Mouse (Mus musculus) lung, embryonic 16.5 days (tissue): ENCODE measurements around the gene Ntmt1. TPM values are rescaled to one million over a fixed set of nuclear protein-coding genes. Genes with fewer than 3 reads are reported as not detected.

Experiments
- ATAC-seq: fragments of 200-750 bp; cut with Nextera tagmentation; 2 replicates; pipeline ENCODE4 v1.8.0; 2017; ENCODE audit warnings: low read depth, mild to moderate bottlenecking, moderate library complexity
- H3K27ac ChIP-seq: fragments of 300-500 bp; sonication (generic); 2 replicates; pipeline ENCODE4 v1.5.1; 2014; ENCODE audit warnings: mild to moderate bottlenecking, control low read depth, low read length
- H3K27me3 ChIP-seq: fragments of 300-500 bp; sonication (generic); 2 replicates; pipeline ENCODE4 v1.6.1; 2014; ENCODE audit warnings: low read depth, low read length, mixed read lengths; ENCODE audit not compliant: control insufficient read depth, insufficient read depth
- H3K36me3 ChIP-seq: fragments of 300-500 bp; sonication (generic); 2 replicates; pipeline ENCODE4 v1.6.1; 2014; ENCODE audit warnings: low read length; ENCODE audit not compliant: control insufficient read depth, insufficient read depth
- H3K4me1 ChIP-seq: fragments of 300-500 bp; sonication (generic); replicated peaks from 2 replicates; pipeline ENCODE4 v1.6.1; 2014; ENCODE audit warnings: low read length, mixed read lengths; ENCODE audit not compliant: control insufficient read depth, insufficient read depth
- H3K4me2 ChIP-seq: fragments of 300-500 bp; sonication (generic); 2 replicates; pipeline ENCODE4 v1.6.1; 2014; ENCODE audit warnings: low read depth, low read length, control low read depth
- H3K4me3 ChIP-seq: fragments of 300-500 bp; sonication (generic); 2 replicates; pipeline ENCODE4 v1.5.1; 2014; ENCODE audit warnings: mild to moderate bottlenecking, low read length, control low read depth
- H3K9ac ChIP-seq: fragments of 300-500 bp; sonication (generic); 2 replicates; pipeline ENCODE4 v1.6.1; 2014; ENCODE audit warnings: low read length, control low read depth
- H3K9me3 ChIP-seq: fragments of 300-500 bp; sonication (generic); 2 replicates; pipeline ENCODE4 v1.6.1; 2016; ENCODE audit warnings: low read length; ENCODE audit not compliant: control insufficient read depth
- WGBS: fragments of 180-500 bp; shearing (Covaris S2); extraction: QIAGEN DNeasy Blood & Tissue Kit; methylation state at CpG from one replicate; pipeline ENCODE4 v1.1.7; 2014; 5-methylcytosine and 5-hydroxymethylcytosine counted together
- polyA plus RNA-seq: library from polyadenylated mRNA; unstranded; fragments of >200 nt; fragmentation: Nextera tagmentation; extraction: Ambion mirVana; gene quantifications from 2 replicates; pipeline ENCODE4 v1.2.1, GENCODE M21; 2015

Ntmt1 gene
- polyA plus RNA-seq, result 76.4 and 76.6 TPM in 2 replicates

DNA sequence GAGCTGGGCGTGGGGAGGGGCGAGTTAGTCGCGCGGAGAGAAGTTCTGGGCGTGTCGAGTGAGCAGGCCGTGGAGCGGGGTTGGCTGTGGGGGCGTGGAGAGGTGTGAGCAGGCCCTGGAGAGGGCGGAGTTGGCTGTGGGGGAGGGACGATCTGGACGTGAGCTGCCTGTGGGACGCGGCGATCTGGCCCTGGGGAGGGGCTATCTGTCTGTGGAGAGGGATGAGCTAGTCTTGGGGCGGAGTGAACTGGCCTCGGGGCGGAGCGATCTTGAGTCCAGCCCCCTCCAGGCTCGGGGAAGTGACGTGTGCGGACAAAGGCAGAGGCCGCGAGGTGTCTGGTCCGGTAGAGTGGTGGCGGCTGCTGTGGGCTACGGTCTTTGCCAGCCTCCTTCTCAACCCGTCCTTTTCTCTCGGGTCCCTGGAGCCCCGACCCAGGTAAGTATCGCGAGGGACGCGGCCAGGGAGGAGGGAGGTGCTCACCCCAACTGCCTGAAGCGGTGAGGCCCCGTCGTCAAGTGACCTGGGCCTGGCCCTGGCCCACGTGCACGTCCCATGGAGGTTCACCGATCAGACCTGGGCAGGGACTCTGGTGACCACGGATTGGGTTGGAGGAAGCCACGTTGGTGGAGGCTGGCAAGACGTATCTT lies at the start of gene Ntmt1:
Gene Ntmt1 (plus strand): TSS at position 179 of the 648 bp plus-strand sequence.
- WGBS, result under 1% methylated on average over 43 of the region's 44 CpGs
- peak; percentile 99 for ATAC-seq

DNA sequence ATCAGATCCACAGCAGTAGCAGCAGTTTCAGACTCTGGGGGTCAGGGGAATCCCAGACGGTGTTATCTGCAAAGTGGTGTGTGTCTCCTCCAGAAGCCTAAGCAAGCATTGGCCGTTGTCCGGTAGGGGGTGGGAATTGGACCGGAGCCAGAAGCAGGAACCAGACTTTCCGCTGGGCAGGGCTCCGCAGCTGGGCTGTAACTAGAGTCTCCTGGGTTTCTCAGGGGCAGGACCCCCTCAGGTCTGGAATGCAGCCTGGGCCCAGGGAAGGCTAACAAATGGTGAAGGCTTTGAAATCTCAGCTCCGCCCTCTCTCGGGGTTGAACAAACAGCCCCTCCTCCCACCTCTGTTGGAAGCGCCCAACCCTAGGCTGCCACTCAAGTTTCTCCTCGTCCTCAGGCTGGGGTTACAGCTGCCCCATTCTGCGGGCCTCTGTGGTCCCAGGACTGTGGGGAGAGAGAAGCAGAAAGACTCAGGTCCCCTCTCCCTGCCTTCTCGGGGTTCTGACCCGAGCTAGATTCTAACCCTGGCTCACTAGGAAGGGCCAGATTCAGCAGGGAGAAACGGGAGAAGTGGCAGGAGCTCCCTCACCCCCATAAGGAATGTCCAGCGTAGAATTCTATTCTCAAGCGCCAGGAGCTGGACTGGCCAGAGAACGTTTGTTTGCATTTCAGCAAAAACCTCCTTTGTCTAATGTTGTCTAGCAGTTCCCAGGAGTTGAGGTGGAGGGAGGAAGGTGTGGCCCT lies 49.1 kb upstream of the Ntmt1 start:
- H3K4me2 ChIP-seq, result peak overlapping the region; percentile 37
- WGBS, result 3% methylated on average over 17 of the region's 17 CpGs
- no peaks in the 10 kb centered on the region for H3K36me3 ChIP-seq
- 0 out of 2 replicates have a peak overlapping the region, but pooled peaks have one; percentile 14 for H3K4me3 ChIP-seq
- peaks cover 6% of the 10 kb centered on the region; the same call in 1 of the 2 replicates for H3K9me3 ChIP-seq
- no peaks in the 10 kb centered on the region for H3K27me3 ChIP-seq
- peaks cover 39% of the 10 kb centered on the region for H3K4me1 ChIP-seq
- ATAC-seq, result peak; percentile 95
- H3K27ac ChIP-seq, result peak overlapping the region; percentile 98
- peak overlapping the region; percentile 54 for H3K9ac ChIP-seq

More for the DNA sequence above, at the start of gene Ntmt1:
- Histone ChIP-seq H3K36me3 (no peaks in the 10 kb centered on the region; the same call in none of the 2 replicates), H3K27me3 (no peaks in the 10 kb centered on the region), H3K27ac (peak within 1 kb of the TSS; percentile 80), H3K4me3 (peak within 1 kb of the TSS; percentile 94), H3K9ac (peak within 1 kb of the TSS; percentile 92), H3K4me1 (peaks cover 15% of the 10 kb centered on the region), H3K4me2 (peak within 1 kb of the TSS; percentile 95), H3K9me3 (no peaks in the 10 kb centered on the region)

DNA sequence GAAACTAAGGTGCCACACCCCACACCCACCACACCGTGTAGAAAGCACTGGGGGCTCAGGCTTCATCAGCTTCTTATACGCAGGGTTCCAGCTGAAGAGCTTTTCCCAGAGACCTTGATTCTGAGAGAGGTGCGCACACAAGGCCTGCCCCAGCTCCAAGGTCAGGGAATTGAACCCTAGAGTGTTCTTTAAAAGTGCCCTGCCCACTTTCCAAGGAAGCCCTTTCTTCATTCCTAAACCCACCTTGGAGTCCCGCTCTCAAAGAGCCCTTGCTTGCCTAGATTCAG lies 48.6 kb upstream of the Ntmt1 start:
- H3K4me1 ChIP-seq, result peaks cover 38% of the 10 kb centered on the region
- 40% methylated on average over 4 of the region's 4 CpGs for WGBS
- no peak overlapping the region for H3K4me3 ChIP-seq
- no peaks in the 10 kb centered on the region for H3K27me3 ChIP-seq
- H3K4me2 ChIP-seq, result peak overlapping the region; percentile 37
- peak overlapping the region; percentile 98 for H3K27ac ChIP-seq
- no peak for ATAC-seq
- no peaks in the 10 kb centered on the region for H3K36me3 ChIP-seq
- peak overlapping the region; percentile 54 for H3K9ac ChIP-seq
- peaks cover 6% of the 10 kb centered on the region; the same call in 1 of the 2 replicates for H3K9me3 ChIP-seq

DNA sequence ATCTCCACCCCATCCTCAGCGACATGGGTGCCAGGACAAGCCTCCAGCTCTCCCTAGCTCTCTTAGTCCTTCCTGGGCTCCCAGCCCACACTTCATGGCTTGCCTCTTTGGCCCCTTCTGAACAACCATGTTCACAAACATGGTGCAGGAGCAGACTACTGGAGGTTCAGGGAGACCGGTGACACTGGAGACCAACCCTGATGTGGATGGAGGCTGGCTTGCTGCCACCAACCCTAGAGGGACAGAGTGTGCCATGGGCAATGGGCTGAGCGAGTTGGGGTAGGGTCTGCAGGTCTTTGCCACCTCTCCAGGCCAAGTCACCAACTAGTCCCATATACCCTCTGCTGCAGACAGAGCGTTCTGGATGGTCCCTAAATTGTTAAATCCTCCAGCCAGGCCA lies 48.2 kb upstream of the Ntmt1 start:
- H3K9ac ChIP-seq, result peak overlapping the region; percentile 54
- H3K4me2 ChIP-seq, result no peak overlapping the region
- no peak for ATAC-seq
- no peaks in the 10 kb centered on the region for H3K36me3 ChIP-seq
- H3K4me1 ChIP-seq, result peaks cover 38% of the 10 kb centered on the region
- H3K27ac ChIP-seq, result peak overlapping the region; percentile 98
- peaks cover 7% of the 10 kb centered on the region; the same call in 1 of the 2 replicates for H3K9me3 ChIP-seq
- 70% methylated on average over 4 of the region's 4 CpGs for WGBS
- H3K27me3 ChIP-seq, result no peaks in the 10 kb centered on the region
- H3K4me3 ChIP-seq, result no peak overlapping the region

DNA sequence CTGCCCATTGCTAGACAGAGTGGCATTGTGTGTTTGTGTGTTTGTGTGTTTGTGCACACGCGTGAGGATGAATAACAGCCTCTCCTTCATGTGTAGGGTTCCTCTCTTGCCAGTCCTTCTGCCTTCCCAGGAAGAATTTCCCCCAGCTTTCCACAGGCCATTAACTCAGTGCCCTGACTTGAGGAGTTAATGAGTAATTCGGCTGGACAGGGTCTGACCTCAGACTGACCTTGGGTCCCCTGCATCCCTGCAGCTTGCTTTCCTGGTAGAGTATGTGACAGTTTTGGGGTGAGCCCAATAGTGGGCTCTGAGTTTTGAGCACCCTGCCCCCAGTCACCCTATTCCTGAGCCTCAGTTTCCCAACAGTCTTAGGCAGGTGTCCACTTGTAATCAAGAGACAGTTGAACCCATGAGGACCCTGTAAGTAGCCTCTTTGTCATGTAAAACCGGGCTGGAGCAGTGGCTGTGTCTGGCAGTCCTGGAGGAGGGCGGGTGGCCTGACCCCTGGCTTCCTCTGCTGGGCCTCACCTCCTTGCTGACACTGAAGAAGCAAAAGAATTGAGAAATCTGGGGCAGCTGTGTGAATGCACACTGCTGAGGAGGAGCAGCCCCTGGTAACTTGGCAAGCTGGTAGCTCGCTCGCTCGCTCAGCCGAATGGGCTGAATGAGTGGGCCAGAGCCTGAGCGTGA lies 47.6 kb upstream of the Ntmt1 start:
- ATAC-seq, result no peak

DNA sequence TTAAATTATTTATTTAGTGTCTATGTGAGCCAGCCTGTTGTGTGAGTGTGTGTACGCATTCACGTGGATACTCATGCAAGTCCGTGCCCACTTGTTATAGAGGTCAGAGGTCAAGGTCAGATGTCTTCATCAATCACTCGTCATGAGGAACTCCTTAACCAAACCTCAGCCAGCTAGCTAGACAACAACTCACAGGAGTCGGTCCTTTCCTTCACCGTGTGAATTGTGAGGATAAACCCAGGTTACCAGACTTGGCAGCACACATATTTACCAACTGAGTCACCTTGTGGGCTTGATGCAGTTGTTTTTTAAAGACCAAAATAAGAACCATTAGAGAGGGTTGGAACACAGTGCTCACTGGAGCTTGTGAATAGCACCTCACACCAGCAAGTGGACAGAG lies 46.9 kb upstream of the Ntmt1 start:
- Histone ChIP-seq H3K4me2 (no peak overlapping the region), H3K4me3 (no peak overlapping the region), H3K36me3 (no peaks in the 10 kb centered on the region), H3K9me3 (peaks cover 10% of the 10 kb centered on the region; the same call in 1 of the 2 replicates), H3K9ac (no peak overlapping the region), H3K27me3 (no peaks in the 10 kb centered on the region), H3K27ac (no peak overlapping the region), H3K4me1 (peaks cover 33% of the 10 kb centered on the region)
- WGBS, result 44% methylated on average over 6 of the region's 6 CpGs
- ATAC-seq, result no peak

More for the DNA sequence above, 47.6 kb upstream of the Ntmt1 start:
- WGBS, result 57% methylated on average over 10 of the region's 10 CpGs
- Histone ChIP-seq H3K27me3 (no peaks in the 10 kb centered on the region), H3K9me3 (peaks cover 11% of the 10 kb centered on the region; the same call in 1 of the 2 replicates), H3K27ac (peak overlapping the region; percentile 98), H3K36me3 (no peaks in the 10 kb centered on the region), H3K4me2 (no peak overlapping the region), H3K4me1 (peaks cover 35% of the 10 kb centered on the region), H3K4me3 (no peak overlapping the region), H3K9ac (0 out of 2 replicates have a peak overlapping the region, but pooled peaks have one; percentile 54)

DNA sequence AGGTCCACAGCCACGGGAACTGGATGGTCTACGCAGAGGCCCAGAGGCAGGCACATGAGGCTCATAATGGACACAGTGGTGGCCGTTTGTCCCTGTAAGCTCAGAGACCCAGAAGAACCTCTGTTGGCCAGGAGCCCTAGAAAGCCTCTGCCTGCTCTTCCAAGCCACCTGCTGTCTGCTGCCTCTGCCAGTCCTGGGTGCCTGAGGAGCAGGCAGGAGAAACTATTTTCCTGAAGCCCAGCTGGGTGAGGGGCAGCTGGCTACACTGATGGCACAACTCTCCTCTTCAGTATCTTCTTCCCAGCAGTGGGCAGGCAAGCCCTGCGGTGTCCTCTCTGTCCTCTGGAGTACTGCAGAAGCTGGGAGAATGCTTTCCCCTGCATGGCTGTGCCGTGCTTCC lies 41.2 kb upstream of the Ntmt1 start:
- H3K4me2 ChIP-seq, result no peak overlapping the region
- H3K27ac ChIP-seq, result no peak overlapping the region
- H3K4me3 ChIP-seq, result no peak overlapping the region
- peaks cover 7% of the 10 kb centered on the region for H3K4me1 ChIP-seq
- ATAC-seq, result no peak
- no peaks in the 10 kb centered on the region for H3K36me3 ChIP-seq
- no peak overlapping the region for H3K9ac ChIP-seq
- WGBS, result 81% methylated on average over 5 of the region's 5 CpGs
- H3K9me3 ChIP-seq, result peaks cover 5% of the 10 kb centered on the region; the same call in 1 of the 2 replicates
- H3K27me3 ChIP-seq, result no peaks in the 10 kb centered on the region

DNA sequence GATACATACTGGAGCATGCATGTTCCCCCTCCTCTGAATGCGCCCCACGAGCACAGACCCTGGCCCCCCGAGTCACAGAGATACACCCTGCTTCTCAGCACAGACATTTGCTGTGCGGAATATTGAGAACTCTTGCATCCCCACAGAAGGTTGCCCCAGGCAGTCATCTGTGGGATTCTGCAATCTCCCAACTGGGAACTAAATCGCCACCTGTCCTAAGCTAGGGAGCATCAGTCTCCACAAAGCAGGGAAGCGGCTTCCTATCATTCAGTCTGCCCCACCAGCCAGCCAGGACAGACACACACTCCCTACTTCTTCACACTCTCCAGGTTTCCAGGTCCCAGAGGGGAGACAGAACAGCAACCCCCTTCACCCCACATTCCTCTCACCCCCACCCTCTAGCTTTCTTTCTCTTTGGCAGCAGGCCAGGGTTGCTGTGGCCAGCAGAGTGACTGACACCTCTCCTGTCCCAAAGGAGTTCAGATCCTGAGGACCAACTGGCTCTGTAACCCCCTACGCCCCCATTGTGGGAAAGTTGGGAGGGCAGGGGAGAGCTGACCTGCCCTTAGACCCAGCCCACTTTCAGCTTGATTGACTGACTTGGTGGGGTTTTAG lies 39.9 kb upstream of the Ntmt1 start:
- H3K4me3 ChIP-seq, result no peak overlapping the region
- no peak overlapping the region for H3K4me2 ChIP-seq
- 67% methylated on average over 7 of the region's 7 CpGs for WGBS
- ATAC-seq, result no peak
- H3K9me3 ChIP-seq, result peaks cover 5% of the 10 kb centered on the region; the same call in 1 of the 2 replicates
- H3K27ac ChIP-seq, result no peak overlapping the region
- H3K27me3 ChIP-seq, result no peaks in the 10 kb centered on the region
- H3K9ac ChIP-seq, result no peak overlapping the region
- peaks cover 19% of the 10 kb centered on the region for H3K4me1 ChIP-seq
- no peaks in the 10 kb centered on the region for H3K36me3 ChIP-seq
